Mouse (Mus musculus): ENCODE measurements around the gene Nomo1. TPM values are rescaled to one million over a fixed set of nuclear protein-coding genes. Genes with fewer than 3 reads are reported as not detected.

Gene Nomo1
- total RNA-seq, 2 experiments from 2014 or later, result 109 to 115 TPM

DNA sequence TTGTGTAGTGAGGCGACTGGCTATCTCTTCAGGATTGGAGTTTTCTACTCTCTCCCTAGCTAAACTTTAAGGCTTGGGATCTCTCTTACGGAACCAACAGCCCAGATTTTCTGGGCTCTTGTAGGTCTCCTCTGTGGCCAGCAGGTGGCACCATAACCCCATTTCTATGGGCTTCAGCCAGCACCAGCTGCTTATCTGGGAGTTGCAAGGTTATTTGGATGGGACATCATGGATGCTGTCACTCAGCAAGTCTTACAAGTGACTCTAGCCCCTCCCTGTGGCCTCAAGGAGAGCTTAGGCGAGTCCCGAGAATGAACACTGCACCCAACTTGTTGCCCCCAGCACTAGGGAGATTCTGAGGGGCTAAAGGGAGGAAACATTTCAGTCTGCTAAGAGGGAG lies 62.6 kb downstream of the Nomo1 start:
- DNase-seq (ENCODE audit: extremely low spot score in 1 of 2, low spot score in 2 of 2), result peak; percentile 50 to 61
- intact Hi-C loops (cut with DNase I), result loop anchor here (2.0 to 10.0 kb wide), 3 partner anchors 85 to 509 kb away; partner anchors contain the start of gene Abcc8

DNA sequence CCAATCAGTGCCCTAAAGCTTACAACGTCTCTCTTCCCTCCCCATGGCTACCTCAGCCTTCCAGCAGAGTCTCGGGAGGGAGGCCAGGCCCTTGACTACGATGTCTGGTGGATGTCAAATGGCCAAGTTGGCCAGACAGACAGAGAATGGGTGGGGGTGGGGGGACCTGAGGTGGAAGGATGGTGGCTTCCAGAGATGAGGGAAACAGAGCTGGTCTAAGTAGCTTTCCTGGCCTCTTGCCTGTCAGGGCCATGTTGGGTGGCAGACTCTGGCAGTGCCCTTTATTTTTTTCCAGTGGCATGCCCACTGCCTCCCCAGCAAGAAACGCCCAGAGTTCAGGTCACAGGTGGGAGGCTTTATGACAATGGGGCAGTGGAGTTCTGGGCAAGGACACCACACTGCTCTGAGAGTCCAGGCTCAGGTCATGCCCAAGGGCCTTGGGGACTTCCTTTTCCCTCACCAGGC lies 63.9 kb downstream of the Nomo1 start:
- intact Hi-C loops (cut with DNase I), result loop anchor here (2.0 to 10.0 kb wide), 3 partner anchors 83 to 507 kb away; partner anchors contain the start of gene Abcc8
- DNase-seq (ENCODE audit: extremely low spot score in 1 of 2, low spot score in 2 of 2), result no peak

DNA sequence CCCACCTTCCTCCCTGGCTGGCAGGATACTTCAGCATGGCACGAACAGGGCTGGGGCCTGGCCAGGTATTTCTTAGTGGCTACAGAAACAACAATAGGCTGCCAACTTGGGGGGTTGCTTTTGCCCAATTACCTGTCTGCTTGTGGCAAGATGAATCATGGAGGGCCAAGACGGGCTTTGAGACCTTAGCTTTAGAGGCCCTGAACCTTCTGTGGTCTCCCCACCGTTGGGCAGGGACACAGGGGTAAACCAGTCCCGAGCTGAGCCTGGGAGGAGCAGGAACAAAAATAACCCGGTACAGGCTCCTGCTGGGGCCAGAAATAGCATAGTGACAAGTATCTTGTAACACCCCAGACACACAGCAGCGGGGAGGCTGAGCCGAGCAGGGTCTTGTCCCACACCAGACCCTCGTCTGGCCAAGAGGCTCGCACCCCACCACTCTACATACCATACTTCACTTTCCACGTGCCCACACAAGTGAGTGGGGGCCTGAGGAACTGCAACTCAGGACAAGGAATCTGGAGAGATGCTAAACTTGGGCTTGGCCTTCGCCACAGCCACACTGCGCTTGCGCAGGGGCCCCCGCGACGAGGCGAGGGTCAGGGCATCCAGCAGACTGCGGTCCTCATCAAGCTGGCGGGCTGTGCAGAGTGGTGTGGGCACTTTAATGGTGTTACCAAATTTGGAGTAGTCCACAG lies 64.9 kb downstream of the Nomo1 start:
- no peak for DNase-seq (ENCODE audit: extremely low spot score in 1 of 2, low spot score in 2 of 2)
- intact Hi-C loops (cut with DNase I), result loop anchor here (2.0 to 10.0 kb wide), 2 partner anchors 106 to 506 kb away; no protein-coding TSS in a partner anchor

DNA sequence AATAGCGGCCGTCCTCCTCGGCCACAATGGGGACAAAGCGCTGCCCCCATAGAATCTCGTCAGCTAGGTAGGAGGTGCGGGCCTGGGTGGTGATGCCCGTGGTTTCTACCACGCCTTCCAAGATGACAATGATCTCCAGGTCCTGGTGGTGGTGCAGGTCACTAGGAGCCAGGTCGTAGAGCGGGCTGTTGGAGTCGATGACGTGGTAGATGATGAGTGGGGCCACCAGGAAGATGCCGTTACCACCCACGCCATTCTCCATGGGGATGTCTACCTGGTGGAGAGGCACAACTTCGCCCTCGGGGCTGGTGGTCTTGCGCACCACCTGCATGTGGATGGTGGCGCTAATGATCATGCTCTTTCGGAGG lies 65.4 kb downstream of the Nomo1 start:
- intact Hi-C loops (cut with DNase I), result loop anchor here (2.0 to 10.0 kb wide), 2 partner anchors 106 to 506 kb away; no protein-coding TSS in a partner anchor
- DNase-seq (ENCODE audit: extremely low spot score in 1 of 2, low spot score in 2 of 2), result no peak

DNA sequence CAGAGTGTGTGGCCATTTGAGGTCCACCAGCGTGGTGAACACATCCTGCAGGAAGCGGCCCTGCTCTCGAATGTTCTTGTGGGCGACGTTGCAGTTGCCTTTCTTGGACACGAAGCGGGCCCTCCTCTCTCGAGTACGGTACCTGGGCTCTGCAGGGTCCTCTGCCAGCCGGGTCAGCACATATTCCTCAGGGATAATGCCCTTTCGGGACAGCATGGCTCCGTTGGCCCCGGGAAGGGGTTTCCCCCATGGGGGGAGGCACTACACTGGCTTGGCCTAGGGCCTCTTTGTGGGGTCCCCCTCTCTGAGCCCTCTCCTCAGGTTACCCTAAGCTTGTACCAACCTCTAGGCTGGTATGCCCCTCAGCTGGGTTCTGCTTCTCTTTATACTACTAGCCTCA lies 66.2 kb downstream of the Nomo1 start:
- no peak for DNase-seq (ENCODE audit: extremely low spot score in 1 of 2, low spot score in 2 of 2)
- intact Hi-C loops (cut with DNase I), result loop anchor here (2.0 to 10.0 kb wide), 2 partner anchors 105 to 505 kb away; no protein-coding TSS in a partner anchor

DNA sequence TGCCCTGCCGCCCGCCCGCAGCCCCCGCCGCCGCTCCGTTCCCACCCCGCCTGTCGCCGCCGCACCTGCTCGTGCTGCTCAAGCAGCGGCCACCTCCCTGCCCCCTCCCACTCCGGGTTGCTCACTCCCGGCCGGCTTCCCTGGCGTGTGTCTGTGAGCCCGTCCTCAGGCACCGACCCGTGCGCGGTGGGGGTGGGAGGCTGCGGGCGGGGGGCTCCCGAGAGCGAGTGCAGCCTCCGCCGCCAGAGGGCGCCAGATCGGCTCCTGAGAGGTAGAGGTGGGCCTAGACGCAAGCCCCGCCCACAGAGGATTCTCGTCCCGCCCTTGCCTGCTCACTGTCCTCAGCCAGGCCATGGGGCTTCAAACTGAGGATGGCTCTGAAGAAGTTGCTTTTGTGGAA lies 67.1 kb downstream of the Nomo1 start, which contains the start of gene Kcnj11:
Gene Kcnj11 (minus strand): TSS at position 202 of the 400 bp plus-strand sequence.
- intact Hi-C loops (cut with DNase I), result no loop called here
- peak; percentile 63 to 90 for DNase-seq (ENCODE audit: extremely low spot score in 1 of 2, low spot score in 2 of 2)

DNA sequence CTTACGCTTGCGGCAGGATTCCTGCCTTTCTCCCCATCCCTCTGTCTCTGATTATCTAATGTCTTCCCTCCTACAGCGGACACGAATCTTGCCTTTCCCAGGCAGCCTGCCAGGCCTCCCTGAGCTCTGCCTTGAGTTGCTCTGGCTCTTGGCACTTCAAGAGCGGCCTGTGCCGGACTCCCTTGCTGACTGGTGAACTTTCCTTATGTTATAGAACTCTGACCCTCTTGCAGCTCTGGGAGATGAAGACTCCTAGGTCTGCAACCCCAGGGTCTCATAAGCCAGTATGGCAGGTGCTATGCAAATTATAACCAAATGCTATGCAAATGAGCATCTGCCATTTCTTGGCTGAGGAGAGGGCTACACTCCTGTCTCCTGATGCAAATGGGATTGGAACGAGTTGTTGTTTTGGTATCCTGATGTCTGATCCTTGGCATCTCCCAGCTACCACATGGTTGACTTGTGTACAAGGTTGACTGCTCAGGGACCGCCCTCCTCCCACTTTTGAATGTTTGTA lies 69.6 kb downstream of the Nomo1 start:
- peak; percentile 27 to 58 for DNase-seq (ENCODE audit: extremely low spot score in 1 of 2, low spot score in 2 of 2)
- intact Hi-C loops (cut with DNase I), result no loop called here

DNA sequence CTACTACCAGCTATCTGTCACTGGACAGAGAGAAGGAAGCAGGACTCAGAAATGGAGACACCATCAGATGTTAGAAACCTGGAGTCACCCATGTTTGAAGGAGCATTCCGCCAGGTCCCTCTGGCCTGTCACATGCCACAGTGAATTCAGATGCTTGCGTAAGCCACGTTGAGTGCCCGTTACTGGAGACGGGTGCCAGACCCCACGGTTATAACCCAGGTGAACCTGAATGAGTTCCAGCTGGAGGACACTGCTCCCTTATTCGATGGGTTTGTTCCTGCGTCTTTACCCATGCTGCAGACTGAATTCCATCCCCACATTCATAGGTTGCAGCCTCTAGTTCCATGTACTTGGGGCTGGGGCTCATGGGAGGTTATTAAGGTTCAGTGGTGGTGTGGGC lies 70.3 kb downstream of the Nomo1 start:
- intact Hi-C loops (cut with DNase I), result no loop called here
- DNase-seq (ENCODE audit: extremely low spot score in 1 of 2, low spot score in 2 of 2), result no peak

DNA sequence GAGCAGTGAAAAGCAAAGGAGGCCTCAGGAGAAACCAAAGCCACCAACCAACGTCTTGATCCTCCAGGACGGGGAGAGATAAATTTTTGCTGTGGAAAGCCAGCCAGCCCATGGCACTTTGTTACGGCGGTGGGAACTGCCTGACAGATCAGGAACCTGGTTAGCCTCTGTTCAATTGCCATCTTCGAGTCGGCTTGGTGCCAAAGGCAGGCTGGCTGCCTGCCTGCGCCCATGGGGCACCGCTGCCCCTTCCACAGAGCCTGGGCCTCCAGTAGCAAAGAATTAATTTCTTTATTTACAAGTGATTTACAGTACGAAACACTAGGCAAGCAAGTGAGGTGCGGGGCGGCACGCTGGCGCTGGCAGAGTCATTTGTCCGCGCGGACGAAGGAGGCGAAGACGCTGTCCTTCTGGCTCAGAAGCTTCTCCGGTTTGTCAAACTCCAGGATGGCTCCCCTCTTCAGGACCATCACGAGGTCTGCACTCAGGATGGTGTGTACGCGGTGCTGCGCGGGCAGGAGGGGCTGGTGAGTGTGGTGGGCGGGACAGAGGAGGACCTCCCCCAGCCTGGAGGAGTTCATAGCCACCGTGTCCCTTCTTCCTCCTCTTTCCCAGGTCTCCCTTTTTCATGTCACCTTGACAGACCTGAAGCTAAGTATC lies 70.9 kb downstream of the Nomo1 start:
- no peak for DNase-seq (ENCODE audit: extremely low spot score in 1 of 2, low spot score in 2 of 2)
- intact Hi-C loops (cut with DNase I), result no loop called here

DNA sequence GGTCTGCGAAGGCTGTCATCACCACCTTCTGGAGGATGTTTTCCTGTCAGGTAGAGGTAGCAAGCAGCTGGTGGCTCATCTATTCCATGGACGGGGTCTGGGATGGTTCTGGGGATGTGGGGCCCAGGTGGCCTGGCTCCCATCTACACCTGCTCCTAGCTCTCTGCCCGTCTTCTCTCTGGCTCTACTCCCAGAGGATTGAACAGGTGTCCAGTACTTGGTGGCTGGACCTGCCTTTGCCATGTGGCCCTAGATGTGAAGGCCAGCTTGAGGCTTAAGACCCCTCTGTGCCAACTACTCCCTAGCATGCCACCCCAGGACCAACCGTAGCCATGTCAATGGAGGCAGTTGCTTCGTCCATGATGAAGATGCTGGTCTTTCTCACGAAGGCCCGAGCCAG lies 72.0 kb downstream of the Nomo1 start:
- intact Hi-C loops (cut with DNase I), result no loop called here

DNA sequence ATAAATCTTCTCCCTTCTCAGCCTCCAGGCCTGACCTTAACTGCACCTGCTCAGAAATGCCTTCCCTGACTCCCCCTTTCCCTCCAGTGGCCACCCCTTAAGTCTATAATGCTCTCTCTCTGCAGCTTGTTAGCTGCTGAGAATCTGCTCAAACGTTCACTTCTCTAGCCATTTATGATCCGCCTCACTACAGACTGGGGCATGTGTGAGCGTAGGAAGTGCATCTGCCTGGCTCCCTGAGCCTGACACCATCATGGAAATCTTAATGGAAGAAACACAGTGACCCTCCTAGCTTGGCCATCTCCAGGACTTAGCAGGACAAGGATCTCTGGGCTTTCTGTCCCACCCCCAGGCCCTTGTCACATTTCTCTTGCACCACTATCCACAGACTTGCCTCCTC lies 76.6 kb downstream of the Nomo1 start:
- intact Hi-C loops (cut with DNase I), result no loop called here
- DNase-seq (ENCODE audit: extremely low spot score in 1 of 2, low spot score in 2 of 2), result no peak

More for the DNA sequence above, 72.0 kb downstream of the Nomo1 start:
- no peak for DNase-seq (ENCODE audit: extremely low spot score in 1 of 2, low spot score in 2 of 2)

DNA sequence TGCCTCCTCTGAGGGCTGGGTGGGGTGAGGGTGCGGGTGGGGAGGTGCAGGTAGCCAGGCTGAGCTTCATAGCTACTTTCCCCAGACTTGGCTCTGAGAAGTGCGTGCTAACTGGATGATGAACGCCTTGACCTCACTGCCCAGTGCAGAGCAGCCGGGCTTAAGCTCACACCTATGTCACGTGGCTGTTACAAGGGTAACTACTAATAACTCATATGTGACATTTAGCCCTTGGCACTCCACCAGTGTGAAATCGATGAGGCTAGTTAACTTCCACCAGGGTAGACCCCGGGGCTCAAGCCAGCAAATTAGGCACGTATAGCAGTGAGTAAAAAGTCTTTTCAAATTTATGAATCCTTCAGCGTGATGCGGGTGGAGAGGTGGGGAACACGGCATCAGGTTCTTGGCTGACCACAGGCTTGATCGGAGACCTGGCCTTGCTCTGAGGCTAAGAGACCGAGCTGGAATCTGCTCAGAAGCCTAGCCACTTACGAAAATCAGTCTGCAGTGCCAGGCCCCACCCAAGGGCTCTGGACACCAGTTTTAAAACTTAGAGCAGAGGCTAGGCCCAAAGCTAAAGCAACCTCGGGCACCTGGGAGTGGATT lies 77.8 kb downstream of the Nomo1 start:
- DNase-seq (ENCODE audit: extremely low spot score in 1 of 2, low spot score in 2 of 2), result no peak
- intact Hi-C loops (cut with DNase I), result no loop called here

DNA sequence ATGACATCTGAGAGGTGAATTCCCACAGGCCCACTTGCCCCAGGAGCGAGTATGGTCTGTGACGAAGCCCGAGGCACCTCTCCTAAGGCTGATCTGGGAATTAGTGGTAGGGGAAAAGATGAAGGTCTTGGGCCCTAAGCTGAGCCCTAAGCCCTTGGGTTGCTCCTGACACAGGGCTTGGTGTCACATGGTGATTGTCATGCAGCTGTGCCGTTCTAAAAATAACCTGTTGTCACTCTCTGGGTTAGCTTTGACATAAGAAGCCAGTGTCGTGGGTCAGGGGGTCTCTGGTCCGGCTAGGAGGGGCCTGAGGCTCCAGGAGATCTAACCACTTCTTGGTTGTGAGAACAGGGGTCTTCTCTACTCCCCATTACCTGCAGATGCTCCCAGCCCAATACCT lies 78.4 kb downstream of the Nomo1 start:
- DNase-seq (ENCODE audit: extremely low spot score in 1 of 2, low spot score in 2 of 2), result no peak
- intact Hi-C loops (cut with DNase I), result no loop called here

DNA sequence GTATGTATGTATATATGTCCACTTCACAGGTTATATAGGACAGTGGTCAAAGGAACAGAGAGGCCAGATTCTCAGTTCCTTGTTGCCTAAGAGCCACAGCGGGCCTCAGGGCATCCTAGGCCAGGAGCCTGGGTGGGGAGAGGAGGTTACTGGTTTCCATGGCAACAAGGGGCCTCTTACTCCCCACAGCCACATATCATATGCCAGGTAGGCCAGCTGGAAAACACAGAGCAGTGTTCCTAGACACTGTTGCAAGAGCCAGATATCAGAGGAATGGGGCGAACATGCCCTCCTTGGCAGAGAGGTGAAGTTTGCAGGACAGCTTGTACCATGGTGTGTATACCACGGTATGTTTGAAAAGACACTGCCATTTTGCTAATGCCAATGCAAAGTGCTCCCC lies 79.9 kb downstream of the Nomo1 start:
- intact Hi-C loops (cut with DNase I), result no loop called here
- no peak for DNase-seq (ENCODE audit: extremely low spot score in 1 of 2, low spot score in 2 of 2)

DNA sequence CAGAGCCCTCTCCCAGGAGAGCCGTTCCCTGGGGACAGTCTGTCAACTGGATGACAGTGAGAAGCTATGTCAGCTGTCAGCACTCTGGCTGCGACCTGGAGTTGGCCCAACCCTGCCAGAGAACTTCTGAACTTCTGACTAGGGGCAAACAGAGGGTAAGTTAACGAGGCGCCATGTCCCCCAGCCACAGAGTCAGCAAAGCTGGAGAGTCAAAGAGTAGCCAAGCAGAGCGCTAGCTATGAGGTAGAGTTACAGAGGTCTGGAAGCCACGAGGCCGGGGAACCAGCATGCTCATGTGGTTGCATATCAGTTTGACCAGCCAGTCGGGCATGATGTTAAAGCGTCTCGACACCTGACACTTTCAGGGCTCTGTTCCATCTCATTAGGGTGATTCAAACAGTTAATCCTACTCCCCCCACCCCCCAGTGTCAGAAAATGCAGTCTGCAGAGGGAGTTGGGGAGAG lies 82.7 kb downstream of the Nomo1 start:
- DNase-seq (ENCODE audit: extremely low spot score in 1 of 2, low spot score in 2 of 2), result no peak
- intact Hi-C loops (cut with DNase I), result no loop called here

DNA sequence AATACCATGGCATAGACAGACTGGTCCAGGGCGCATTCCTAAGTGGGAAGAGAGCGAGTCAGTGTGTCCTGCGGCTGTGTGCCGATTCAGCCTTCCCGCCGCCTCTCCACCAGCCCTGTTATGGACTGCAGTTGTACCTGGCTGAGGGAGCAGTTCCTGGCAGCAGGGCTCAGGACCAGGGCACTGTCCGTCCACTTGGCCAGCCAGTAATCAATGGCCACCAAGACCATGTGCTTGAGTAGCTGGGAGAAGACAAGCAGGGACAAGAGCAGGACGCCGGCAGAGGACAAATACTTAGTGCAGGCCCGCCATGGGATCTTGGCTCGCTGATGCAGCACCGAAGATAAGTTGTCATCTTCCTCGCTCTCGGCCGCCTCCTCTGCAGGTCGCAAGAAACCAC lies 83.5 kb downstream of the Nomo1 start:
- intact Hi-C loops (cut with DNase I), result no loop called here

DNA sequence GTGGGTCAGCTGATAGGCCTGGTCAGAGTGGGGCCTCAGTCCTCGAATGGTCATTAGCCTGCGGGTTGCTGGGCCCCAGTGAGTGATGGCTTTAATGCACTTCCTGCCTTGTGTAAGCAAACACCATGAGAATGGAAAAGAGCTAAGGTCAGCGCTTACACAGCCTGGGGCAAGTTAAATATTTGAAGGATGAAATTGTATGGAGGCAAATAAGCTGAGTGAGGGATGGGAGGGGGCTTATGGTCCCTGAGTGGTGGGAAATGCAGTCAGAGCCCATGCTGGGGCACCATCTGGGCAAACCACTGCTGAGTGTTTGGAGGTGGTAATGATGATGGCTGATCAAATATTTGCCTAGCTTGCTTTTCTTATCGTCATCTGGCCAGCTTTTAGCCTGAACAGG lies 89.5 kb downstream of the Nomo1 start:
- DNase-seq (ENCODE audit: extremely low spot score in 1 of 2, low spot score in 2 of 2), result no peak
- intact Hi-C loops (cut with DNase I), result no loop called here

More for the DNA sequence above, 83.5 kb downstream of the Nomo1 start:
- no peak for DNase-seq (ENCODE audit: extremely low spot score in 1 of 2, low spot score in 2 of 2)

DNA sequence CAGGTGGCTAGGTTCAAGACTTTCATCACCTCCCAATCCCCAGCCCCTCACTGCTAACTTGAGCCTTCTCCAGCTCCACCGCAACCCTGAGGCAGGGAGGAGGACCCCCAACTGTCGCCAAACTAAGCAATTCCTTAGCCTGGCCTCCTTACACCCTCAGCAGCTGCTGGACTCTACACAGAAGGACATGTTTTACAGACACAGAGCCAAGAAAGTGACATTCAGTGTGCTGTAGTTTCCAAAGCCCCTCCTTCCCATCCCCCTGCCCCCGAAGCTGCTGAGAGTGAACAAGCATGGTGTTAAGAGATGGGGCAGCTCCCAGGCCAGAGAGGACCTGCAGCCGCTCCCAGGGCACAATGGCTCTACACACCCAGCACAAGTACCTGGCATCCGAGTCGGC lies 91.0 kb downstream of the Nomo1 start:
- intact Hi-C loops (cut with DNase I), result no loop called here
- no peak for DNase-seq (ENCODE audit: extremely low spot score in 1 of 2, low spot score in 2 of 2)

DNA sequence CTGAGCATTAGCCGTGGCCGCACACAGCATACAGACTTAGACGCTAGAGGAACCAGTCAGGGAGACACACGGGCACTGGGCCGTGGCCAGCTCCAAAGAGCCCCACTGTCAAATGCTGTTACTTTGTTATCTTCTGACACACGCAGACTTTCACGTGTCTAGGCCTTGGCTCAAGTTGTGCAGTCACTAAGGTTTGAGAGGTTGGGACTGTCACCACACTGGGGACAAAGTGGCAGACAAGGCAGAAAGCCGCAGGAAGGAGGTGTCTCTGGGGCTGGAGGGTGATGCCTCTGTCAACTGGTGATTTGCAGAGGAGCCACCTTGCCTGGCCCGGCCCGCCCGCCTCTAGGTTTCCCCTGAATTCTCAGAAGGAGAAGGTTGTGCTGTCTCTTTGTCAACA lies 91.8 kb downstream of the Nomo1 start:
- intact Hi-C loops (cut with DNase I), result no loop called here
- no peak for DNase-seq (ENCODE audit: extremely low spot score in 1 of 2, low spot score in 2 of 2)
